Mouse (Mus musculus): ENCODE results near the gene Dusp12. TPM values are rescaled to one million over a fixed set of nuclear protein-coding genes. Genes with fewer than 3 reads are reported as not detected.
A peak's percentile ranks its signal among the peaks of the same experiment; 100 is the strongest.

The Dusp12 gene
- polyA plus RNA-seq, 2 experiments from 2014 or later, result 10.2 to 14.5 TPM

DNA sequence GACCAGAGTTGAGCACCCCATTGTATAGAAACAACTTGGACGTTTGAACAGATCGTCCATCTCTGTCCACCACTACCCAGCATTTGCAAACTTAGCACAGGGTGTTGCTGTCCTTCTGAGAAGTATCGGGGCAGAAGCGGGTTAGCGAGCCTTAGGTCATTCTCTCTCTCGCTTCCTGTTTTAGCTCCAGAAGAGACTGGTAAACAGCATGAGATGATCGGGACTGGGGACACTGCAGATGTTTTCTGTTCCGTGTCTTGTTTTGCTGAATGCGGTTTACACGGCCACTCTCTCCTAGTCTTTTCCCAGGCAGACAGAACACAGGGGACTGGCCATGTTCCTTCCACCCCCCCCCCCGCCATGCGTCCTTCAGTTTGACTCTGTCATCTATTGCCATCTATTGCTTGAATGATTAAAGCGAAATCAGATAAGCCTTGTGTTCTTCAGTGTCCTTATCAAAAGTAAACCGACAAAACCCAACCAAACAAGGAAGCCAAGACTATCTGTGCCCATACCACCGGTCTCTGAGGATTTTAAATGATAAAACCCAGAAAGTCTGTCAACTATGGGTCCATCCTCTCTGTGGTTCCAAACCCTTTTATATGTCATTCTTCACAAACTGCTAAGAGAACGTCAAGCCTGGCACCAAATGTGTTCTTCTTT, 13.2 kb upstream of the Dusp12 start:
- no peak for ATAC-seq

DNA sequence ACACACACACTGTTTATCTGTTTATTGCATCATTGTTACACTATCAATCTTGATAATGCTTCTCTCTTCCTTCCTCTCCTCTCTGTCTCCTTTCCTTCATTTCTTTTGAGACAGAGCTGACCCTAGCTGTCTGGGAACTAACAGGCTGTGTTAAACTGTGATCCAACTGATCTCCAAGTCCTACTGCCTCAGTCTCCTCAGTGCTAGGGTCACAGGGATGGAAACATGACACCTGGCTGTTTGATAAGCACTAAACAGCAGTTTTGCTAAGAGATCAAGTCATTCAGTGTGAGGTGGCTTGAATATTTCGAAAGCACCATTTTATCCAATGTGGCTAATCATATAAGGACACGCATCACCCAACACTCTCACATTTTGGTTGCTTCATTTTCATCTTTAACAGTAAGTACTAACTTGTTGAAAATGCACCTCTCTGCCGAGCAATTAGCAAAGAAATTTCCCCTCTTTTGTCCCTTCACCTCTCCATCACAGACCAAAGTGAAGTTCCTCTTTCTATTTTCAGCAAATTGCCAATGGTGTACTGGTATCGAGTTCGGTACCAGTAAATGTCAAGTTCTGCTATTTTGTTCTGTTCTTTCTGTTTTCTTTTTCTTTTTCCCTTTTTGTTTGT, 11.4 kb upstream of the Dusp12 start:
- ATAC-seq, result no peak

DNA sequence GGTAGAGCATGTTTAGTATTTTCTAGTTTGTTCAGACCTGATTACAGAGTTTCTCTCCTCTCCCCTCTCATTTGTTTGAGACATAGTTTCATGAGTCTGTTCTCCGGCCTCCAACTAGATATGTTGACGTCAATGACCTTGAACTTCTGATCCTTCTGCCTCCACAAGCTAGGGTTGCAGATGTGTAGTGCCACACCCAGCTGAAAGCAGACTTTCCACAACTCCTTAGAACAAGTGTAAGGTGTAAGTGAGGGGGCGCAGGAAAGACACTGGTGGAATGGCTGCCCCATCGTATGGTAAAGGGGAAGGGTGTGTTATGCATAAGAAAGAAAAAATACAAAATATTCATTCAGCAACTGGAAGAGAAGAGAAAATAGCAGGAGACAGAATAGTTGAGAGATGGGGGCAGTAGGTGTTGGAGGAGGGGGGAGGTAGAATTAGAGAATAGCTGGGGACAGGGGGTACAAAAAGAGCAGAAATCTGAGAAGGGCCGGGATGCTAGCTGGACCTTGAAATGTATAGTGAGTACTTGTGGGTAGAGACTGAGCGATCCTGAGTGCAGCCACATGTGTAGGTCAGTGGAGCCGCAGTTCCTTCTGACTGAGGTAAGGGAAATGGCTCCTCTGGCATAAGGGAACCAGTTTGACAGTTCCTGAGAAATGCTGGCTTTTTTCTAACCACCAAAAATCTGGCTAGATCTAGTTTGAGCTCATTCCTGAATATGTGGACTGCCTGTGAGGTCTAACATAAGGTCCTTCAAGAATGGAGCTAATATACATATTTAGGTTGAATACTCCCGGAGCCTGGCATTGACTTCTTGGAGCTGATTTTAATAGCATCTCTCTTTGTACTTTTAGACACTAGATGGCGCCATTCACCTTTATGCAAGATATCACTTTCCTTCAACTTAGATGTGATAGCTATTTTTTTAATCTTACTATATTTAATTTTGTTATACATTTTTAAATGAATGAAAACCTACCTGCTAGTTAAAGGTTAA, 9.6 kb upstream of the Dusp12 start:
- ATAC-seq, result peak; percentile 57

DNA sequence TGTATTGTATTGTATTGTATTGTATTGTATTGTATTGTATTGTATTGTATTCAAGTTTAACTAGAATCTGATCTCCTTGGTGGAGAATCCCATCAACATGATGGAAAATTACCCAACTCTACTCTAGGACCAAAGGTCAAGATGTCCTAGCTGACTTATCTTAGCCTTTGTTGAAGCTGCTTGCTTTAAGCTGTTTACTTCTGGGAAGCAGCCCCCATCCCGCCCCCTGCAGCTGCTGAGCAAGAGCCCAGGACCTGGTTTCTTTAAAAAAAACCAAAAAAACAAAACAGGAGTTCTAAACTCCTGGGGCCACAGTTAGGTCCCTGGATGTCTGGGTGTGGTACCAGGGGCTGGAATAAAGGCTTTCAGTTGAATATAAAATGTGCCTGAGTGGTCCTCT, 6.9 kb upstream of the Dusp12 start:
- no peak for ATAC-seq

DNA sequence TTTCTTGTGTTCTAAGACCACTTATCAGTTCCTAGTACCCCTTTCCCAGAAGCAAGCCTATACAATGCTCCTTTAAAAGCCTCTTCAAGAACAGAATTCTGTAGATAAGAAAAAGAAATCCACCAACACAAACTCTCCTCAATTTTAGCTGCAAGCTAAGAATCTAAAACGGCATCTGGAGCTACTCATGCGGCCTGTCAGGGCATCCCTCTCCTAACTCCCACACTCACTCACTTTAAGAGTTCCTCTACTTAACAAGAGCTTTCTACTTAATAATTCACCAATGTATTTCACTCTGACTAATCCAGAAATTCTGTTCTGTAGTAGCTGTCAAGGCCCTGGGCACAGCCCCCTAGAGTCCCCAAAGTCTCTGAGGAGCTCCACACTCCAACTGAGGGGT, 6.3 kb upstream of the Dusp12 start:
- no peak for ATAC-seq

DNA sequence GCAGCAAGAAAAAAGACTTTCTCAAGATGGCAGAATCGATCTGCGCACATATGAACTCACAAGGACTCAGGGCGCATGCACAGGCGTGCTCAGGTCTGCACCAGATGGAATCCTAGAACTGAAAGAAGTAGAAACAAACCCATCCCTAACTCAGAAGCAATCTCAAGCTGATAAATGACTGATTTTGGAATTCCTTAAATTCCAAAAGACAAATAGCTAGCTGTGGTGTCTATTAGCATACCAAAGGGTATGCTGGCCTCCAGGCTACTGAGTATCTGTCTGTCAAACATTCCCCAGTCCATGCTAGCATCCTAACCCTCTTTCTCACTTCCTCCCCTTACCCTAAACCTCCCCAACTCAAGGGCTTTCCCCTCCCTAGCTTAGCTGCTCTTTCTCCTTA, 4.0 kb upstream of the Dusp12 start:
- no peak for ATAC-seq

DNA sequence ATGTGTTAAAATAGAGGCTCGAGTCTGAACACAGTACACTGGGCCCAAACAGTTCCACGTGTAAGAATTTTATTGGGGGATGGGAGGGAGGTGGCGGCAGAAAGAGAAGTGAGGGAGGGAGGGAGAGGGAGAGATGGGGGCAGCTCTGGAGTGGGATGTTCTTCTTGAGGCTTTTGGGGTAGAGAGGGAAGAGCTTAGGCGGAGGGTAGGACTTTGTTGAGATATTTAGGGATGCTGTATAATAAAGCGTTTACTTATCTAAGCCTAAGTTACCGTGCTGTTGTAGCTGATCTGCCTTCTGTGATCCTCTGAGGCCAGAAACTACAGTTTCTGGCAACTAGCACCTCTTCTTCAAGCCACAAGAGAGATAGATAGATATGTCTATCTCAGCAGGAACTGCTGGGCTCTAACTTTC, 711 bp upstream of the Dusp12 start:
- no peak for ATAC-seq

DNA sequence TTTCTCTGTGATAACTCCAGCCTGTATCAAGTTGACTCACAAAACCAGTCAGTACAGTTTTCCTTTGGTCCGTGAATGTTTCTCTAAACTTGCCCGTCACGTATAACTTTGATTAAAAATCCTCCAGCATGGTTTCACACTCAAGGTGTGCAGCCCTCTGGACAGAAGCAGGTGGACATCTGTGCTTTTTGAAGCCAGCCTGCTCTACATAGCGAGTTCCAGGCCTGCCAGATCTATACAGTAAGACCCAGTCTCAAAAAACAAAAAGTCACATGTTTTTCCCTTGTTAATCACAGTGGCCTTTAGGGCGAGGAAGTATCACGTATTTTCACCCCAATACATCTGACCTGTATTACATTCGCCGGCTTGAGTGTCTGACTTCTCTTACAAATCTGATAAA, 950 bp downstream of the Dusp12 start:
- ATAC-seq, result no peak

DNA sequence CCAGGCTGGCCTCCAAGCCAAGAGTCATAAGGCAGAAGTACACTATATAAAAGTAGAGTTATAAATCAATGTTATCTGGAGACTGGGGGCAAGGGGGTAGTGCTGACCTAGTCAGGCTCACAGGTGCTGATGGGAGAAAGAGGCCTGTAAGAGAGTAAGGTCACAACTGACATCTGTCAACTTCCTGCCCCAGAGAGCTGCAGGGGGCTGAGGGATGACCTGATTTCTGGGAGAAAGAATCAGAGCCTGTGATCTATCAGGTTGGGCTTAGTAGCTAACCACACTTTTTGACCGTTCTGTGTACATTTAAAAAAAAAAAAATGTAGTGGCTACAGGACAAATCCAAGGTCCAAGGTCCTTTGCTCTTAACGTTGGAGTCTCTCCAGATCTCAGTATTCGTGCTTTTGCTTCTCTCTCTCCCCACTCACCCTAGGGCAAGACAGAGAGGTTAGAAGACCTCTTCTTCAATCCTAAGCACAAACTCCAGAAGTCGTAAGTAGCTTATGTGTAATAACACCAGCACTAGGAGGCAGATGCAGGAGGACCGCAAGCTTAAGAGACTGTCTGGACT, 2.3 kb downstream of the Dusp12 start:
- ATAC-seq, result no peak

DNA sequence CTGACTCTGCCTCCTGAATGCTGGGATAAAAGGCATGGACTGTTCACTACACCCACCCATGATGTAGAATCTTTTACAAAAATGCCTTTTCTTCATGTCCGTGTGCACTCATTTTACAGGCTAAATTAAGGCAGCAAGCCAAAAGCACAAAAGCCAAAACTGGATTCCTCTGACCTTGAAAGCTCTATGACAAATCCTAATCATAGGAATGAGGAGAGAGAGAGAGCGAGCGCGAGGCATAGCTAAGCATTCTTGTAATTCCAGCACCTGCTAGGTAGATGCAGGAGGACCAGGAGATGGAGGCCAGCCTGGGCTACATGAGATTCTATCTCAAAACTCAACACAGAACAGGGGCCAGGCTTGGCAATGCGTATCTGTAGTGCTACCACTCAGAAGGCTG, 8.4 kb downstream of the Dusp12 start:
- no peak for ATAC-seq

DNA sequence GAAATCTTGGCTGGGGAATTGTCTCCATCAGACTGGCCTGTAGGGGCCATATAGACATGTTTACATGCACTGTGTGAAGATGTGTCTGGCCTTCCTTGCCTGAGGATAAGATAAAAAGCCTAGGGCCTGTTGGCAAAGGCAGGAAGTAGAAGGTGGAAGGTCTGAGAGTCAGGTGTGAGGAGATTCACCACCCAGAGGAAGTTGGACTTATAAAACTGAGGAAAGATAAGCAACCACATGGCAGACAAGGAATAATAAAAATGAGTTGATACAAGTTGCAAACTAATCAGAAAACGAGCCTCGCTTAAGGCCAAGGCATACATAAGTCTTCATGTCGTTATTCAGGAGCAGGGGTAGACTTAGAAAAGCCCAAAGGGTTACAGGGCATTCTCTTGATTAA, 9.7 kb downstream of the Dusp12 start:
- ATAC-seq, result no peak

DNA sequence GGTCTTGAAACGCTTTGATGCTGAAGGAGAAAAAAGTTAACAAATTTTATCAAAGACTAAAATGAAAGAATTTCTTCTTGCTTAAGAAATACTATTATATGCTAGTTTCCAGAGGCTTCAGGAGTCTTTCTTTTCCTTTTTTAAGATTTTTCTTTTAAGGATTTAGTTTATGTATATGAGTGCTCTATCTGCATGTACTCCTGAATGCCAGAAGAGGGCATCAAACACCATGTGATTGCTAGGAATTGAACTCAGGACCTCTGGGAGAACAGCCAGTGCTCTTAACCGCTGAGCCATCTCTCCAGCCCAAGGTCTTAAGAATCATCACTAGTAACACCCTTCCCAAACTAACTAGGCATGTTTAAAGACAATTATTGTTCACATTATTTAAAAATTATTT, 13.4 kb downstream of the Dusp12 start:
- ATAC-seq, result no peak

DNA sequence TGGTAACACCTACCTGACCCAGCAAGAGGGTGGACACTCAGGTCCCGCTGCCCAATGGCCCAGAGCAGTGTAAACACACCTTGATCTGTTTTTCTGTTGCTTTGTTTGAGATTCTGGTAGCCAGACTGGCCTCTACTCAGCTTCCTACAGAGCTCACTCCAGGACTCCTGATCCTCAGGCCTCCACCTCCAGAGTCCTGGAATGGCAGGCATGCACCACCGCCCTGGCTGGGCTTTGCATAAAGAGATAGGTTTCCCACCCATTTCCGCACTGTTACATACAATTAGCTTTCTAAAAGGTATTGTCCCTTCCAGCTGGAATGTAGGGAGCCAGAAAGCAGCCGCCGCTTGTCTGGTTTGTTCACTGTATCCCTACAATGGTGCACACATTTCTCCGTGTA, 13.9 kb downstream of the Dusp12 start:
- no peak for ATAC-seq

DNA sequence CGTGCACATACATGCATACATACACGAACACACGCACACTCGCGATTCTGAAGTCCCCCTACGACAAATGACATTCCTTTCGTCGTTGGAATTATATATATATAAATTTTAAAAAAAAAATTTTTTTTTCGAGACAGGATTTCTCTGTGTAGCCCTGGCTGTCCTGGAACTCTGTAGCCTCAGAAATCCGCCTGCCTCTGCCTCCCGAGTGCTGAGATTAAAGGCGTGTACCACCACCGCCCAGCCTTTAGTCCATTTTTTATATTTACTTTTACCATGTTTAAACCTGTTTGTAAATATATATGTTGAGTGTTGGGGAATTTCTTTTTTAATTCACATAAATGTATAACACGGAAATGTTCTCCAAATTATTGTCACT, 16.4 kb downstream of the Dusp12 start:
- no peak for ATAC-seq

DNA sequence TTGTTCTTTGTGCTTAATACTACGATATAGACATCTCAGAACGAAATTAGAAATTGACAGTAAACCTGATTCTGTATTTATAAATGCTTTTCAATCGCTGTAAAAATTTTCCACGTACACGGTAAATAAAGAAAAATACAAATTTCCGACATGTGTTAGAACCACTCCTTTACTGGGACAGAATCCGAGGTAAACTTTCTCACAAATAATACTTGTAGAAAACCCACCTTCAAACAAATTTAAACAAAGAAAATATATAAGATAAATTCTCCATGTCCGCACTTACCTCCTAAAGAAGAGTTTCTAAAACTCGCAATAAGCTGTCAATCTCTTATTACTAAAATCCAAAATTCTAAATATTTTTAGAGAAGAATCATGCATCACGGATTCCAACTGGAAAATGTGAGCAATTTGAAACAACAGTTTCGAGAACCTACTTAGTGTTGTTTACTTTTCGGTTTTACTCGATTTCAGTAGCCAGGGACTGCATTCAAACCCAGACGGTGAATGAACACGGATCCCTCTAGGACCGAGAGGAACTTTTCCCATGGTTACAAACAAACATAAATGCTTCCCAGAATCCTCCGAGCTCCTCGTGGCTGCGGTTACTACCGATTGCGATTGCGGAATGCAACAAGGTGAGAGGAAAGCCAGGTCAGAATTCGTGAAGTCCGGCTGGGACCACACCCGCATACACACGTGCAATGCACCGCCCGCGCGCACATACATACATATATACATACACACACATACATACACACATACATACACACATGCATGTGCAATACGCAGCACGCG, 17.0 kb downstream of the Dusp12 start:
- peak; percentile 12 for ATAC-seq

DNA sequence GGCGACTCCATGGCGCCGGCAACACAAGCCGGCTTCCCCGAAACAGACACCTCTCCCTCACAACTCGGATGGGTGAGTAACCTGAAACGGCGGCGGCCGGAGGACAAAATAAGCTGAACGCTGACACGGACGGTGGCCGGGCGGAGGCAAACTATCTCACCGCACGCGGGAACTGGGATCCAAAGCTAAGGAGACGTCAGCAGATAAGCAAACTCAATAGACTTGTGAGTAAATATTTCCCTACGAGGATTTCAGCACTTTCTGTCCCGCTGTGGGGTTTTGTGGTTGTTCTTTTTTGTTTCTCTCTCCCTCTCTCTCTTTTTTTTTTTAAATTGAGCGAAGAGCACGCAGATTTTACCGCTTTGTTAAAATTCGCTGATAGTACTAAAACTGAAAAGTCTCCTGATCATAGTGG, 17.6 kb downstream of the Dusp12 start, which contains the start of gene Atf6:
TSS of gene Atf6 (minus strand) at position 81 of the 415 bp plus-strand sequence.
- peak; percentile 58 for ATAC-seq

DNA sequence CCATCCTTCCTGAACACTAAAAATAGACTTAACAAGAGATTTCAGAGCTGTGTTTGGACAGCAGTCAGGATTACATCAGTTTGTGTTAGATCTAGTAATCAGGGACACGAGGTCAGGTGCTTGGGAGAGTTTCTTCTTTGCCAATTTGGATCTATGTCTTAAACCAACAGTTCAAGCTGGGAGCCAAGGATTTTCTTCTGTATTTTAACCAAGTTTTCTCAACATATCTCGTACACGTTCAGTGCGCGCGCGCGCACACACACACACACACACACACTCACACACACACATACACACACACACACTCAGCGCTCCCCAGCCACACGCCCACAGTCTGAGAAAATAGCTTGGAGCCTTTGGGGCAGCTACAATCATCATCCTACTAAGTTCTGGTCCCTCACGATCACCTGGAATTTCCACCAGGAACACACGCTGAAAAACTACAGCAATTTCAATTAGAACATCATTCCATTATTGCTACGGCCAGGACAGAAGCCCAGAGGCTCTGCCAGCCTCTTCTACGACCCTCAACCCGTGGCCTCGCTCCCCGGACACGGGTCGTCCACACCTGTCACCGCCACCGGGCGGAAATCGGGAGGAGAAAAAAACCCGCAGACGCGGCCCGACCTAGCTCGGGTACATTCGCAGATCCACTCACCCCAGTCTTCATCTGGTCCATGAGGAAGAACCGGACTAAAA, 18.2 kb downstream of the Dusp12 start:
- ATAC-seq, result no peak

DNA sequence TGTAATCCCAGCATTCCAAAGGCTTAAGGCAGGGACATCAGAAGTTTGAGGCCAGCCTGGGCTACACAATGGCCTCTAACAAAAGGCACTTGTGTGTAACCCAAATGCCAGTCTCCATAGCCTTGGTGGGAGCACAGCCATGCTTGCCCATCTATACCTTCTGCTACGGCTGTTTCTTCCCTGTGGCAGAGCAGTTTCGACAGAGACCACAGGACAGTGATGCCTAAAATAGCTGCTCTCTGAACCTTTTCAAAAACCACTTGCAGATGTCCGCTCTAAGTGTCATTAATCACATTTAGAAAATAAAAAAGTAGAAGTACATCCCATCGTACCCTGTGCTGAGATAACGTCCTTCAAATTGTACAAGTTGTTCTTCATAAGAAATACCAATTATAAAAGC, 19.9 kb downstream of the Dusp12 start:
- ATAC-seq, result no peak

DNA sequence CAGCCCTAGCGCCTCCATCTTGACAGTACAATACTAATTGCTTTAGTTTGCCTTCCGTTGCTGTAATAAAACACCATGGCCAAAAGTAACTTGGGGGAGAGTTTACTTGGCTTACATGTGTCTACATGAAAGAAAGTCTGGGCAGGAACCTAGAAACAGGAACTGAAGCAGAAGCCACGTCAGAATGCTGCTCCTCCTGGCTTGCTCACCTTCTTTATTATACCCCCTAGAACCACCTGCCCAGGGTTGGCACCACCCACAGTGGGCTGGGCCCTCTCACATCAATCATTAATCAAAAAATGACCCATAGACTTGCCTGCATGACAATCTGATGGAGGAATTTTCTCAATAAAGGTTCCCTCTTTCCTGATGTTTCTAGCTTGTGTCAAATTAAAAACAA, 20.6 kb downstream of the Dusp12 start:
- ATAC-seq, result no peak

DNA sequence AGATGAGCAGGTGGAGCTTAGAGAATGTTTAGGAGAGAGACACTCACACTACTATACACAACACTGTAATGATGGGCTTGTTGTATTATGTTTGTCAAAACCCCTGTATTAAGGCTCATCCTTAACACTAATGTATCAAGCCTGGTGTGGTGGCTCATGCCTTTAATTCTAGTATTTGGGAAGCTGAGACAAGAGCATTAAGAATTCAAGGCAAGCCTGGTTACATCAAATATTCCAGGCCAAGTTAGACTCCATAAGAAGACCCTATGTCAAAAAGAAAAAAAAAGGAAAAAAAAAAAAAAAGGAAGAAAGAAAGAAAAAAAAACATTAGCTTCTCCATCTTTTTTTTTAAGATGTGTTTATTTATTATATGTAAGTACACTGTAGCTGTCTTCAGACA, 21.1 kb downstream of the Dusp12 start:
- ATAC-seq, result no peak

DNA sequence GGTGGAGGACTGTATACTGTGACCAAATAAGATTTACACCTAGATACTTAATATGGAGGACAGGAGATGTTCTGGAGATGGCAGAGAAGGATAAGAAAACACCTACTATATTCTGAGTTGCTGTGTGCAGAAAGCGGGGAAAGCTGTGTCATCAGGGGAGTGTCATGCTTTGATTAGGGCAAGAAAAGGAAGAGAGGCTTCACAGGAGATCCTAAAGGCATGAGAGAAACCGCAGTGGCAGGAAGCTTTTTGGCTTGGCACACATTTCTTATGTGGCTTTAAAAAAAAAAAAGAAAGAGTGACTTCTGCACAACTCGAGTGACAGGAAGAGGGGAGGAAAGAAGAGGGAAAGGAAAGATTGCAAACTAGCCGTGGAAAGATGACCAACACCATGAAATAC, 22.3 kb downstream of the Dusp12 start:
- peak; percentile 48 for ATAC-seq

DNA sequence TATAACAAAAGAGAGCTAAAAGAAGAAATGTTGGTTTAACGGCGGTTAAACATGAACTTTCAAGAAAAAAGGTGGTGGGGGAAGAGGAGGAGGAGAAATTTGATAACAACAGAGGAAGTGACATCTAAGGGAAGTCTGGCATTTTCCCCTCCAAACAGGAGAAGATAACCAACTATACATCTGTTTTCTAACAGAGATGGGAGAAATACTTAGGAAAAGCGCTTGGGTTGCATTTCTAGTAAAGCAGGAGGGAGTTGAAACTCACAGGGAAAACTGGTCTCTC, 23.0 kb downstream of the Dusp12 start:
- no peak for ATAC-seq

Measured in activated CD4-positive, CD25-positive, alpha-beta regulatory T cell, adult 4 months (primary cell).